Mouse (Mus musculus): ENCODE results near the gene Mns1. TPM values are rescaled to one million over a fixed set of nuclear protein-coding genes. Genes with fewer than 3 reads are reported as not detected.
"Not testable (repeated sequence)": the region's sequence is repeated elsewhere in the genome, so short reads cannot be mapped to it uniquely, and the experiment has no call there.

Gene Mns1
- polyA plus RNA-seq, 1 experiment from 2014 or later, result 30.6 TPM

DNA sequence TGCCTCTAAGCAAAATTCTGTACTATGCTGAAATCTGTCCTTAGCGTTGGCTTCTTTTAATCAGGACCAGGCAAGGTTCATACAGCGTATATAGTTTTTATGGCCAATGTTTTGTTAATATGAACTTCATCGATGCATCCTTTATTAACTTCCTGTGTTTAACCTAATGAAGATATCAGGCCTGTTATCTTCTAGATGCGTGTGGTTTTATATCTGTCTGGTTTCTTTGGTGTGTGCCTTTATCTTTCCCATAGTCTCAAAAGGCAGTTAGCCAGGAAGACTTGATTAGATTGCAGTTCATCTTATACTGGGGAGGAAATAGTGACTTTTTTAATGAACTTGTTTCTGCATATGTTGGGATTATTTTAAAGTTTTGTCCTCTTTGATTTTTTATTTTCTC, 2.5 kb downstream of the Mns1 start:
- WGBS, result 98% methylated on average over 4 of the region's 4 CpGs
- H3K4me1 ChIP-seq, result peaks cover 9% of the 10 kb centered on the region
- ATAC-seq (ENCODE audit: low FRiP score), result no peak
- H3K27me3 ChIP-seq, result no peaks in the 10 kb centered on the region
- H3K9me3 ChIP-seq (replicated peaks), result no peaks in the 10 kb centered on the region
- H3K4me2 ChIP-seq (replicated peaks), result no peak overlapping the region
- H3K36me3 ChIP-seq, result peaks cover 6% of the 10 kb centered on the region; the same call in 1 of the 2 replicates
- H3K9ac ChIP-seq, result no peak overlapping the region
- H3K4me3 ChIP-seq, result no peak overlapping the region
- H3K27ac ChIP-seq, result no peak overlapping the region

DNA sequence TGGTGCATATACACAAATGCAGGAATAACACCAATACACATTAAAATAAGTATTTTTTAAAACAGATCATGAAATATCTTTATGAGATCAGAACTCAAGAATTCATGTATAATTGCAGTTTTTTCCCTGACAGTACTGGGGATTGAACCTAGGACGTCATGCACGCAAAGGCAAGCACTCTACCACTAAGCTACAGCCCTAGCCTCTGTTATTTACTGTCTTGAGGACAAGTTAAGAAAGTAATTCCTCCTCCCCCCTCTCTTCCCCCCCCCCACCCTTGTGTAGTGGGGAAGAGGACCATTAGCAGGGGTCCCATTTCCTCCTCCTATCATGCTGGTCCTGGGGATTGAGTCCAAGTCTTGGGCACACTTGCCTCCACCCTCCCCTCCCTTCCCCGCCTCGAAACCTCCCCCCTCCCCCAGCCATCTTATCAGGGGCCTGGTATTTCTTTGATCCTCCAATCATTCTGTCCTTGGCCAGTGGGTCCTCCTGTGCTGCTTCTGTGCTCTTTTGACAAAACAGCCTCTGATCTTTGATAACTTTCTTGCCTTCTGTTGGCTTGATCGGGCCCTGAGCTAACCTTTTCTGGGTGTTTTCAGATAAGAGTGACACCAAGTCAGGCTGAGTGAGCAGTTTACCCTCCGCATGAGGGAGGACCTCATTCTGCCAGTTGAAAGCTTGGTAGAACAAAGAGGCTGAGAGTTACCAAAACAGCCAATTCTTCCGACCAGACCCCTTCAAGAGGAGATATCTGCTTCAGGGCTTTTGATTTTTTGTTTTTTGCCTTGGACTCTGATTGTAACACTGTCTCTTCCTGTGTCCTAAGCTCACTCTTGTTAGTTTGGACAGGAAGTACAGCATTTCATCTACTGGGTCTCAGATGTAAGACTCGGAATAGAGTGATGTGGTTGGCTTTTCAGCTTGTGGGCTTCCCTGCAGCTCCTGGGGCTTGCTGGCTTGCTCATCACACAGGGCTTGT, 3.4 kb downstream of the Mns1 start:
- ATAC-seq (ENCODE audit: low FRiP score), result no peak
- WGBS, result 77% methylated on average over 8 of the region's 8 CpGs
- H3K36me3 ChIP-seq, result peaks cover 9% of the 10 kb centered on the region; the same call in 1 of the 2 replicates

GRCm38 (mm10) chr9:72441927-72442715, 4.3 kb downstream of the Mns1 start:
- no peak overlapping the region for H3K4me3 ChIP-seq
- H3K9me3 ChIP-seq (replicated peaks), result no peaks in the 10 kb centered on the region
- no peak overlapping the region for H3K4me2 ChIP-seq (replicated peaks)
- peaks cover 9% of the 10 kb centered on the region for H3K4me1 ChIP-seq
- H3K36me3 ChIP-seq, result peaks cover 11% of the 10 kb centered on the region; the same call in 1 of the 2 replicates
- H3K27ac ChIP-seq, result no peak overlapping the region
- ATAC-seq (ENCODE audit: low FRiP score), result no peak
- H3K27me3 ChIP-seq, result no peaks in the 10 kb centered on the region
- 95% methylated on average over 10 of the region's 10 CpGs for WGBS
- H3K9ac ChIP-seq, result no peak overlapping the region

More for the DNA sequence above, 3.4 kb downstream of the Mns1 start:
- H3K27ac ChIP-seq, result no peak overlapping the region
- H3K4me1 ChIP-seq, result peaks cover 9% of the 10 kb centered on the region
- no peak overlapping the region for H3K4me2 ChIP-seq (replicated peaks)
- no peak overlapping the region for H3K4me3 ChIP-seq
- H3K9ac ChIP-seq, result no peak overlapping the region
- no peaks in the 10 kb centered on the region for H3K9me3 ChIP-seq (replicated peaks)
- no peaks in the 10 kb centered on the region for H3K27me3 ChIP-seq

- 55% methylated on average over 8 of the region's 8 CpGs for WGBS
- no peaks in the 10 kb centered on the region for H3K27me3 ChIP-seq
- ATAC-seq (ENCODE audit: low FRiP score), result no peak
- H3K9me3 ChIP-seq (replicated peaks), result no peaks in the 10 kb centered on the region
- no peaks in the 10 kb centered on the region for H3K4me1 ChIP-seq
- H3K9ac ChIP-seq, result no peak overlapping the region
- H3K36me3 ChIP-seq, result peaks cover 30% of the 10 kb centered on the region
- no peak overlapping the region for H3K4me3 ChIP-seq
- H3K4me2 ChIP-seq (replicated peaks), result no peak overlapping the region
- H3K27ac ChIP-seq, result no peak overlapping the region
Measured at GRCm38 (mm10) chr9:72448026-72448425, 10.2 kb downstream of the Mns1 start.

DNA sequence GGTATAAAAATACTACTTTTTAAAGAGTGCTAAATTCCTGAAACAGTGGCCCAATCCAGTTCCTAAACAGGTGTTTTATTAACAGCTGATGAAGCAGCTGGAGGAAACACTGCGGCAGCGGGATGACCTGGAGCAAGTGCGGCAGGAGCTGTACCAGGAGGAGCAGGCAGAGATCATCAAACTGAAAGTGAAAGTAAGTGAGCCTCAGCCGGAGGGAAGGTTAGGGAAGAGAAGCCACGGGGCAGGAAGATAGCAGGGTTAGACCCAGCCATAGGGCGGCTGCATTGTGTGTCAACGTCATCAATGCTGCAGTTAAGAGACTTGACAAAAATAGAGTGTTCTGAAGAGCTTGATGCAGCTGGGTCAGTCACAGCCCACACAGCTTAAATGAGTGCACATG, 11.6 kb downstream of the Mns1 start:
- no peaks in the 10 kb centered on the region for H3K4me1 ChIP-seq
- H3K4me3 ChIP-seq, result no peak overlapping the region
- ATAC-seq (ENCODE audit: low FRiP score), result no peak
- peaks cover 27% of the 10 kb centered on the region for H3K36me3 ChIP-seq
- H3K27me3 ChIP-seq, result no peaks in the 10 kb centered on the region
- no peak overlapping the region for H3K9ac ChIP-seq
- WGBS, result 89% methylated on average over 7 of the region's 7 CpGs
- H3K9me3 ChIP-seq (replicated peaks), result no peaks in the 10 kb centered on the region
- H3K4me2 ChIP-seq (replicated peaks), result no peak overlapping the region
- H3K27ac ChIP-seq, result no peak overlapping the region

GRCm38 (mm10) chr9:72449841-72450240, 12.0 kb downstream of the Mns1 start:
- Histone ChIP-seq H3K9ac (no peak overlapping the region), H3K27ac (no peak overlapping the region), H3K27me3 (no peaks in the 10 kb centered on the region), H3K4me3 (no peak overlapping the region), H3K9me3 (replicated peaks) (no peaks in the 10 kb centered on the region), H3K4me1 (no peaks in the 10 kb centered on the region), H3K4me2 (replicated peaks) (no peak overlapping the region), H3K36me3 (peaks cover 27% of the 10 kb centered on the region)
- no peak for ATAC-seq (ENCODE audit: low FRiP score)
- WGBS, result 71% methylated on average over 2 of the region's 2 CpGs

DNA sequence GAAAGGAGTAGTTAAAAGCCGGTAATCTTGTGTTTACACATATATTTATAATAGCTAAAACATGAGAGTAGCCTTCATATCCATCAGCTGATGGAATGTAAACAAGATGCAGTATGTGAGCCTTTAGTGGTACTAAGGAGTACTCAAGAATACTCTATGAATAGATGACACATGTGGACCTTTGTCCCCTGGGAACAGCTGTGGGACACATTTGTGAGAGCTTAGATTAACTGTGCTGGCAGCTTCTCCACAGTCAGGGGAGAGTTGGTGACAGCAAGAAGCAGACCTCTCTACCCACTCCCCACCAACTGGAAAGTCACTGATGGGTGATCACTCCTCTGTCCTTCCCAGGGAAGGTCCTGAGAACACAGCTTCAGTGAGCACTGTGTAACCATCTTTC, 12.6 kb downstream of the Mns1 start:
- Histone ChIP-seq H3K4me1 (no peaks in the 10 kb centered on the region), H3K4me3 (no peak overlapping the region), H3K36me3 (peaks cover 30% of the 10 kb centered on the region), H3K9me3 (replicated peaks) (no peaks in the 10 kb centered on the region), H3K27ac (no peak overlapping the region), H3K9ac (no peak overlapping the region), H3K4me2 (replicated peaks) (no peak overlapping the region), H3K27me3 (no peaks in the 10 kb centered on the region)
- WGBS, result 96% methylated on average over 1 of the region's 1 CpGs
- no peak for ATAC-seq (ENCODE audit: low FRiP score)

- whole genome bisulfite sequencing, result 85% methylated on average over 6 of the region's 6 CpGs
Measured at GRCm38 (mm10) chr9:72451111-72451510, 13.3 kb downstream of the Mns1 start.

DNA sequence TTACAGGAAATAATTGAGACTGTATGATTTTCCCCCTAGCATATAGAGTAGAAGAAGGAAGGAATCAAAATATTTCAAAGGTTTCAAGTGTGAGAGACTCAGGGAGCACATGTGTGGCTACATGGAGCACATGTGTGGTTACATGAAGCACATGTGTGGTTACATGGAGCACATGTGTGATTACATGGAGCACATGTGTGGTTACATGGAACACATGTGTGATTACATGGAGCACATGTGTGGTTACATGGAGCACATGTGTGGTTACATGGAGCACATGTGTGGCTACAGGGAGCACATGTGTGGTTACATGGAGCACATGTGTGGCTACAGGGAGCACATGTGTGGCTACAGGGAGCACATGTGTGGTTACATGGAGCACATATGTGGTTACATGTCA, 16.5 kb downstream of the Mns1 start:
- not testable (repeated sequence) for H3K4me3 ChIP-seq; ATAC-seq (ENCODE audit: low FRiP score); H3K27me3 ChIP-seq; H3K9me3 ChIP-seq (replicated peaks); H3K9ac ChIP-seq; H3K27ac ChIP-seq; H3K4me1 ChIP-seq; H3K4me2 ChIP-seq (replicated peaks)
- peaks cover 35% of the 10 kb centered on the region for H3K36me3 ChIP-seq

More at GRCm38 (mm10) chr9:72451111-72451510, 13.3 kb downstream of the Mns1 start:
- Histone ChIP-seq H3K4me3 (no peak overlapping the region), H3K27ac (no peak overlapping the region), H3K4me1 (no peaks in the 10 kb centered on the region), H3K9me3 (replicated peaks) (no peaks in the 10 kb centered on the region), H3K36me3 (peaks cover 33% of the 10 kb centered on the region), H3K4me2 (replicated peaks) (no peak overlapping the region), H3K9ac (no peak overlapping the region), H3K27me3 (no peaks in the 10 kb centered on the region)
- ATAC-seq (ENCODE audit: low FRiP score), result no peak

GRCm38 (mm10) chr9:72456374-72456773, 18.6 kb downstream of the Mns1 start:
- no peaks in the 10 kb centered on the region for H3K4me1 ChIP-seq
- H3K27me3 ChIP-seq, result no peaks in the 10 kb centered on the region
- ATAC-seq (ENCODE audit: low FRiP score), result no peak
- no peak overlapping the region for H3K4me3 ChIP-seq
- no peak overlapping the region for H3K4me2 ChIP-seq (replicated peaks)
- H3K27ac ChIP-seq, result no peak overlapping the region
- H3K9ac ChIP-seq, result no peak overlapping the region
- H3K36me3 ChIP-seq, result peaks cover 35% of the 10 kb centered on the region
- 35% methylated on average over 1 of the region's 1 CpGs for WGBS
- no peaks in the 10 kb centered on the region for H3K9me3 ChIP-seq (replicated peaks)

- H3K36me3 ChIP-seq, result peaks cover 31% of the 10 kb centered on the region
- ATAC-seq (ENCODE audit: low FRiP score), result 0 out of 2 replicates have a peak, but pooled peaks have one; percentile 64
- WGBS, result 27% methylated on average over 5 of the region's 5 CpGs
Measured at GRCm38 (mm10) chr9:72458233-72458632, 20.4 kb downstream of the Mns1 start.

GRCm38 (mm10) chr9:72459703-72460102, 21.9 kb downstream of the Mns1 start:
- H3K4me3 ChIP-seq, result no peak overlapping the region
- no peak overlapping the region for H3K27ac ChIP-seq
- no peak overlapping the region for H3K9ac ChIP-seq
- no peak overlapping the region for H3K4me2 ChIP-seq (replicated peaks)
- H3K27me3 ChIP-seq, result no peaks in the 10 kb centered on the region
- no peaks in the 10 kb centered on the region for H3K4me1 ChIP-seq
- H3K36me3 ChIP-seq, result peaks cover 31% of the 10 kb centered on the region
- no peak for ATAC-seq (ENCODE audit: low FRiP score)
- WGBS, result 85% methylated on average over 3 of the region's 3 CpGs
- no peaks in the 10 kb centered on the region for H3K9me3 ChIP-seq (replicated peaks)

More at GRCm38 (mm10) chr9:72458233-72458632, 20.4 kb downstream of the Mns1 start:
- Histone ChIP-seq H3K4me1 (no peaks in the 10 kb centered on the region), H3K9ac (no peak overlapping the region), H3K27ac (no peak overlapping the region), H3K4me3 (no peak overlapping the region), H3K4me2 (replicated peaks) (no peak overlapping the region), H3K27me3 (no peaks in the 10 kb centered on the region), H3K9me3 (replicated peaks) (no peaks in the 10 kb centered on the region)

Measured in hindbrain, embryonic 12.5 days (tissue).